Mouse (Mus musculus) embryonic facial prominence, embryonic 12.5 days (tissue): ENCODE results near the gene Gp1bb. TPM values are rescaled to one million over a fixed set of nuclear protein-coding genes. Genes with fewer than 3 reads are reported as not detected.

Experiments
- polyA plus RNA-seq: library from polyadenylated mRNA; unstranded; fragments of >200 nt; fragmentation: Nextera tagmentation; extraction: Ambion mirVana; gene quantifications from 2 replicates; pipeline ENCODE4 v1.2.1, GENCODE M21; 2016

Gene Gp1bb
- polyA plus RNA-seq, 1 experiment from 2014 or later = 4.7 TPM

Other genes with a start within 250 kb of the Gp1bb start
- 15.7 and 19.8 TPM in 2 replicates for gene Txnrd2, start 196.0 kb downstream of the Gp1bb start, polyA plus RNA-seq
- 56.1 and 59.7 TPM in 2 replicates for gene Comt, start 195.6 kb downstream of the Gp1bb start, polyA plus RNA-seq
- 16.9 and 17.5 TPM in 2 replicates for gene Gnb1l, start 123.7 kb downstream of the Gp1bb start, polyA plus RNA-seq
- 4.1 and 4.2 TPM in 2 replicates for gene Rtl10, start 123.5 kb downstream of the Gp1bb start, polyA plus RNA-seq
- 19.6 and 21.9 TPM in 2 replicates for gene Tbx1, start 31.7 kb downstream of the Gp1bb start, polyA plus RNA-seq
- gene Gm49601, start 4.0 kb upstream of the Gp1bb start, polyA plus RNA-seq = 8.1 and 10.4 TPM in 2 replicates
- gene Sept5, start 7.6 kb upstream of the Gp1bb start, polyA plus RNA-seq = 45.5 and 47.2 TPM in 2 replicates
- 30.5 and 32.0 TPM in 2 replicates for gene Cldn5, start 154.4 kb upstream of the Gp1bb start, polyA plus RNA-seq
- 104 and 110 TPM in 2 replicates for gene Ufd1, start 189.4 kb upstream of the Gp1bb start, polyA plus RNA-seq
- 51.4 and 56.3 TPM in 2 replicates for gene Cdc45, start 189.6 kb upstream of the Gp1bb start, polyA plus RNA-seq
- 38.2 and 38.3 TPM in 2 replicates for gene 2510002D24Rik, start 214.2 kb upstream of the Gp1bb start, polyA plus RNA-seq
- gene Gm28539, start 214.2 kb upstream of the Gp1bb start, polyA plus RNA-seq = not detected in 2 replicates